Comparison of ENCODE assay signal across 20 mouse cellular contexts in genomic region chr1:57824966-57825759, GRCm38 (mm10). TPM values are rescaled to one million over a fixed set of nuclear protein-coding genes. Genes with fewer than 3 reads are reported as not detected.
DNase-seq lines count a peak whose midpoint lies in the region; ATAC-seq lines count a peak whose summit lies in the region.
"Had no signal": no experiment of that assay in that cellular context is flagged by ENCODE, and none has a peak within 500 bp of the region (broad histone marks: within the 10 kb centered on the region; RNA-seq: fewer than 3 reads in every experiment).

No protein-coding gene starts in this region.

- peaks cover 3% of the 10 kb centered on the region; the same call in 1 of the 2 replicates for H3K36me3 ChIP-seq in heart, embryonic 12.5 days
- H3K36me3 ChIP-seq in hindbrain, embryonic 16.5 days (ENCODE audit: control insufficient read depth, insufficient read depth, low read length) = no peaks in the 10 kb centered on the region
- no peaks in the 10 kb centered on the region for H3K36me3 ChIP-seq in hindbrain, embryonic 14.5 days (replicated peaks; ENCODE audit: control insufficient read depth, insufficient read depth)
- H3K36me3 ChIP-seq in stomach, embryonic 14.5 days (ENCODE audit: control insufficient read depth, insufficient read depth, low read length) = no peaks in the 10 kb centered on the region; the same call in 1 of the 2 replicates
- H3K36me3 ChIP-seq: hindbrain, embryonic 15.5 days had no signal

- H3K27me3 ChIP-seq in heart, embryonic 12.5 days (replicated peaks) = no peaks in the 10 kb centered on the region
- H3K27me3 ChIP-seq in hindbrain, embryonic 16.5 days (replicated peaks; ENCODE audit: control insufficient read depth, insufficient read depth, low read length) = no peaks in the 10 kb centered on the region
- no peaks in the 10 kb centered on the region for H3K27me3 ChIP-seq in hindbrain, embryonic 14.5 days (ENCODE audit: control insufficient read depth, insufficient read depth, low read length)
- H3K27me3 ChIP-seq in stomach, embryonic 14.5 days (ENCODE audit: control insufficient read depth, insufficient read depth, low read length) = no peaks in the 10 kb centered on the region
- H3K27me3 ChIP-seq: embryonic facial prominence, embryonic 15.5 days; hindbrain, embryonic 15.5 days had no signal

- ATAC-seq in heart, embryonic 12.5 days (ENCODE audit: insufficient number of reproducible peaks, low FRiP score) = no peak
- ATAC-seq in hindbrain, embryonic 16.5 days = peak; percentile 32; the same call in 1 of the 2 replicates
- ATAC-seq in hindbrain, embryonic 14.5 days (ENCODE audit: low FRiP score) = no peak
- peak; percentile 82 for ATAC-seq in stomach, embryonic 14.5 days (ENCODE audit: insufficient number of reproducible peaks, insufficient read depth, low FRiP score, low read depth)
- ATAC-seq in erythroid progenitor cell, adult 5-6 weeks (replicated peaks; ENCODE audit: low FRiP score, poor library complexity, severe bottlenecking) = no peak
- ATAC-seq: midbrain, embryonic 16.5 days had no signal

- H3K9me3 ChIP-seq in heart, embryonic 12.5 days (replicated peaks) = no peaks in the 10 kb centered on the region
- H3K9me3 ChIP-seq in hindbrain, embryonic 16.5 days (ENCODE audit: control insufficient read depth, low read length) = no peaks in the 10 kb centered on the region
- no peaks in the 10 kb centered on the region for H3K9me3 ChIP-seq in hindbrain, embryonic 14.5 days (ENCODE audit: control insufficient read depth, low read length)
- no peaks in the 10 kb centered on the region for H3K9me3 ChIP-seq in stomach, embryonic 14.5 days (ENCODE audit: control insufficient read depth, low read depth, low read length)
- H3K9me3 ChIP-seq: embryonic facial prominence, embryonic 15.5 days; hindbrain, embryonic 15.5 days had no signal

- 53% methylated on average over 17 of the region's 17 CpGs for WGBS in heart, embryonic 12.5 days
- WGBS in hindbrain, embryonic 16.5 days = 58% methylated on average over 17 of the region's 17 CpGs
- WGBS in hindbrain, embryonic 14.5 days = 58% methylated on average over 17 of the region's 17 CpGs
- 64% methylated on average over 17 of the region's 17 CpGs for WGBS in stomach, embryonic 14.5 days

- H3K27ac ChIP-seq in heart, embryonic 12.5 days (ENCODE audit: poor library complexity, severe bottlenecking) = peak overlapping the region; percentile 3; the same call in 1 of the 2 replicates
- no peak overlapping the region for H3K27ac ChIP-seq in hindbrain, embryonic 16.5 days (ENCODE audit: low read depth, low read length)
- H3K27ac ChIP-seq in hindbrain, embryonic 14.5 days = no peak overlapping the region
- H3K27ac ChIP-seq in stomach, embryonic 14.5 days (ENCODE audit: low read length) = peak overlapping the region; percentile 13; the same call in 1 of the 2 replicates
- H3K27ac ChIP-seq: embryonic facial prominence, embryonic 15.5 days; hindbrain, embryonic 15.5 days; liver, embryonic 14.5 days had no signal

- peaks cover 21% of the 10 kb centered on the region for H3K4me1 ChIP-seq in heart, embryonic 12.5 days (replicated peaks)
- H3K4me1 ChIP-seq in hindbrain, embryonic 16.5 days (ENCODE audit: control insufficient read depth, insufficient read depth, low read depth, low read length) = no peaks in the 10 kb centered on the region; the same call in 1 of the 2 replicates
- no peaks in the 10 kb centered on the region for H3K4me1 ChIP-seq in hindbrain, embryonic 14.5 days (replicated peaks; ENCODE audit: control insufficient read depth, insufficient read depth, low read length)
- peaks cover 6% of the 10 kb centered on the region; the same call in 1 of the 2 replicates for H3K4me1 ChIP-seq in stomach, embryonic 14.5 days (ENCODE audit: control insufficient read depth, insufficient read depth, low read length)
- H3K4me1 ChIP-seq: hindbrain, embryonic 15.5 days had no signal

- no peak overlapping the region for H3K4me2 ChIP-seq in heart, embryonic 12.5 days
- no peak overlapping the region for H3K4me2 ChIP-seq in hindbrain, embryonic 16.5 days (ENCODE audit: low read length)
- H3K4me2 ChIP-seq in hindbrain, embryonic 14.5 days (replicated peaks) = no peak overlapping the region
- H3K4me2 ChIP-seq in stomach, embryonic 14.5 days (replicated peaks; ENCODE audit: low read depth, low read length) = no peak overlapping the region
- H3K4me2 ChIP-seq: embryonic facial prominence, embryonic 15.5 days; hindbrain, embryonic 15.5 days had no signal

- H3K4me3 ChIP-seq in heart, embryonic 12.5 days = no peak overlapping the region
- H3K4me3 ChIP-seq in hindbrain, embryonic 16.5 days (ENCODE audit: low read length) = no peak overlapping the region
- H3K4me3 ChIP-seq in hindbrain, embryonic 14.5 days (replicated peaks; ENCODE audit: low read length) = no peak overlapping the region
- H3K4me3 ChIP-seq in stomach, embryonic 14.5 days (ENCODE audit: low read depth, low read length) = no peak overlapping the region
- H3K4me3 ChIP-seq: embryonic facial prominence, embryonic 15.5 days; hindbrain, embryonic 15.5 days had no signal

- no peak overlapping the region for H3K9ac ChIP-seq in heart, embryonic 12.5 days
- no peak overlapping the region; the same call in 1 of the 2 replicates for H3K9ac ChIP-seq in hindbrain, embryonic 16.5 days (ENCODE audit: low read depth, low read length)
- no peak overlapping the region for H3K9ac ChIP-seq in hindbrain, embryonic 14.5 days
- H3K9ac ChIP-seq in stomach, embryonic 14.5 days (replicated peaks; ENCODE audit: low read depth, low read length) = no peak overlapping the region
- H3K9ac ChIP-seq: embryonic facial prominence, embryonic 15.5 days; hindbrain, embryonic 15.5 days; liver, embryonic 14.5 days had no signal

- peak; percentile 17 for DNase-seq in adrenal gland, adult 8-10 months
- DNase-seq in adrenal gland, postnatal 10 days = no peak
- no peak for DNase-seq in heart, postnatal 25 days (ENCODE audit: low spot score)
- DNase-seq in hindbrain, embryonic 14.5 days (ENCODE audit: low spot score) = no peak
- DNase-seq: cerebellum, adult 8-10 months; gastrocnemius, postnatal 25 days; kidney, adult 2 months; kidney, postnatal 14 days; lung, postnatal 10 days; thymus, postnatal 14 days had no signal

- intact Hi-C loops in heart, postnatal 25 days (cut with DNase I) = no loop called here

RNA-seq across cellular contexts. Expression of gene Spats2l, which starts 51.2 kb away (rescaled TPM):
- 1 to 10 TPM; 3.6 to 4.7 (median 4.1) TPM for total RNA-seq in adrenal gland, adult 8-10 months (2022)
- 10 to 100 TPM; 10.3 to 15.9 TPM for total RNA-seq in adrenal gland, postnatal 10 days (2021)
- polyA plus RNA-seq in heart, embryonic 12.5 days (2016; fragmentation: Nextera tagmentation; extraction: Ambion mirVana) = 47.6 and 47.9 TPM in 2 replicates
- 1 to 10 TPM; 8.6 to 9.1 TPM for total RNA-seq in heart, postnatal 25 days (2021)
- polyA plus RNA-seq in hindbrain, embryonic 16.5 days (2015; fragmentation: Nextera tagmentation; extraction: Ambion mirVana) = 79.2 and 89.1 TPM in 2 replicates
- polyA plus RNA-seq in hindbrain, embryonic 14.5 days (2014; fragmentation: Nextera tagmentation; extraction: Ambion mirVana) = 83.2 and 86.9 TPM in 2 replicates
- polyA plus RNA-seq in stomach, embryonic 14.5 days (2014; fragmentation: Nextera tagmentation; extraction: Ambion mirVana) = 130 and 132 TPM in 2 replicates
- not detected in 2 replicates for total RNA-seq in erythroid progenitor cell, adult 5-6 weeks (2015; ENCODE audit: low replicate concordance)
- not detected in 2 replicates for total RNA-seq in erythroid progenitor cell, adult 5-6 weeks (2017; ENCODE audit: low replicate concordance)
- total RNA-seq: megakaryocyte, adult 5-6 weeks; MEL had no signal

Comparison
In these comparisons a context has a peak if more than half of its experiments do, and no peak if none do; other contexts are left out.
1. ATAC-seq: peak in hindbrain, embryonic 16.5 days (single experiment) and stomach, embryonic 14.5 days (single experiment); none in heart, embryonic 12.5 days (single experiment), hindbrain, embryonic 14.5 days (single experiment) and erythroid progenitor cell, adult 5-6 weeks (single experiment).
2. H3K27ac ChIP-seq: peak in heart, embryonic 12.5 days (single experiment) and stomach, embryonic 14.5 days (single experiment); none in hindbrain, embryonic 16.5 days (single experiment) and hindbrain, embryonic 14.5 days (single experiment).
3. RNA of gene Spats2l, which starts 51.2 kb away (total RNA-seq): 10.3 to 15.9 TPM in adrenal gland, postnatal 10 days, 8.6 to 9.1 TPM in heart, postnatal 25 days and 3.6 to 4.7 TPM in adrenal gland, adult 8-10 months; not detected in erythroid progenitor cell, adult 5-6 weeks; every median in the first group is over 4 times any median in the second.